Mouse (Mus musculus) limb, embryonic 14.5 days (tissue): Measurements from ENCODE around the gene Hist1h2ai. TPM values are rescaled to one million over a fixed set of nuclear protein-coding genes. Genes with fewer than 3 reads are reported as not detected.
"Not testable (repeated sequence)": the region's sequence is repeated elsewhere in the genome, so short reads cannot be mapped to it uniquely, and the experiment has no call there.

Source experiments
- ATAC-seq: fragments of 200-750 bp; cut with Nextera tagmentation; 2 replicates; pipeline ENCODE4 v1.8.0; 2017; ENCODE audit warnings: low read depth, moderate number of reproducible peaks, moderate TSS enrichment; ENCODE audit not compliant: low FRiP score
- DNase-seq: peaks from one replicate; pipeline ENCODE4 v3.0.0-alpha.2; 2015; ENCODE audit warnings: low spot score
- H3K27ac ChIP-seq: fragments of 300-500 bp; sonication (generic); replicated peaks from 2 replicates; pipeline ENCODE4 v1.5.1; 2014; ENCODE audit warnings: low read depth, mild to moderate bottlenecking, low read length, moderate library complexity, mixed read lengths
- H3K27me3 ChIP-seq: fragments of 300-500 bp; sonication (generic); 2 replicates; pipeline ENCODE4 v1.6.1; 2014; ENCODE audit warnings: low read length, mixed read lengths; ENCODE audit not compliant: control insufficient read depth, insufficient read depth
- H3K36me3 ChIP-seq: fragments of 300-500 bp; sonication (generic); 2 replicates; pipeline ENCODE4 v1.6.1; 2014; ENCODE audit warnings: mild to moderate bottlenecking, low read length, moderate library complexity, mixed read lengths; ENCODE audit not compliant: control insufficient read depth, insufficient read depth
- H3K4me1 ChIP-seq: fragments of 300-500 bp; sonication (generic); 2 replicates; pipeline ENCODE4 v1.6.1; 2014; ENCODE audit warnings: antibody characterized with exemption, low read length, mixed read lengths; ENCODE audit not compliant: control insufficient read depth, insufficient read depth
- H3K4me2 ChIP-seq: fragments of 300-500 bp; sonication (generic); replicated peaks from 2 replicates; pipeline ENCODE4 v1.6.1; 2014; ENCODE audit warnings: low read depth, mild to moderate bottlenecking, low read length, moderate library complexity; ENCODE audit not compliant: severe bottlenecking
- H3K4me3 ChIP-seq: fragments of 300-500 bp; sonication (generic); replicated peaks from 2 replicates; pipeline ENCODE4 v1.5.1; 2014; ENCODE audit warnings: low read length
- H3K9ac ChIP-seq: fragments of 300-500 bp; sonication (generic); 2 replicates; pipeline ENCODE4 v1.6.1; 2014; ENCODE audit warnings: mild to moderate bottlenecking, low read depth, low read length, moderate library complexity; ENCODE audit not compliant: severe bottlenecking
- H3K9me3 ChIP-seq: fragments of 300-500 bp; sonication (generic); 2 replicates; pipeline ENCODE4 v1.6.1; 2016; ENCODE audit warnings: low read length; ENCODE audit not compliant: control insufficient read depth
- POLR2A ChIP-seq: fragments of 200-500 bp; IDR thresholded peaks from 2 replicates; pipeline ENCODE4 v1.8.0; 2012; ENCODE audit warnings: inconsistent platforms, mild to moderate bottlenecking, moderate library complexity, borderline replicate concordance; ENCODE audit not compliant: insufficient read depth, insufficient read length; ENCODE audit errors: extremely low read depth
- WGBS: fragments of 180-500 bp; shearing (Covaris S2); extraction: QIAGEN DNeasy Blood & Tissue Kit; methylation state at CpG from one replicate; pipeline ENCODE4 v1.1.7; 2014; 5-methylcytosine and 5-hydroxymethylcytosine counted together
- polyA plus RNA-seq, 2 experiments: library from polyadenylated mRNA; depleted of rRNA in 1 of 2; stranded (reverse) in 1 of 2; unstranded in 1 of 2; fragments of >200 nt; fragmentation: Nextera tagmentation in 1 of 2; extraction: Ambion mirVana in 1 of 2; gene quantifications; 2 replicates each; pipeline versions ENCODE4 v1.2.1 to v1.2.3; 2012 to 2014

Hist1h2ai gene
- polyA plus RNA-seq, 2 experiments: 17.5 to 38.1 TPM

GRCm38 (mm10) chr13:21717397-21718357, 1.5 kb downstream of the Hist1h2ai start, which contains the start of gene Hist1h3h:
Gene Hist1h3h, plus strand, starts transcription at chr13:21717659.
- H3K27me3 ChIP-seq, H3K9me3 ChIP-seq, H3K36me3 ChIP-seq: not testable (repeated sequence)
- Histone ChIP-seq H3K9ac (peak within 1 kb of the TSS; percentile 68), H3K4me1 (peaks cover 26% of the 10 kb centered on the region), H3K27ac (peak within 1 kb of the TSS; percentile 93), H3K4me3 (peak within 1 kb of the TSS; percentile 42), H3K4me2 (peak within 1 kb of the TSS; percentile 79)
- ATAC-seq (peak; percentile 42), DNase-seq (peak; percentile 96)
- peak; percentile 72; the same call in 1 of the 2 replicates for TF ChIP-seq POLR2A
- 1% methylated on average over 25 of the region's 56 CpGs for WGBS

DNA sequence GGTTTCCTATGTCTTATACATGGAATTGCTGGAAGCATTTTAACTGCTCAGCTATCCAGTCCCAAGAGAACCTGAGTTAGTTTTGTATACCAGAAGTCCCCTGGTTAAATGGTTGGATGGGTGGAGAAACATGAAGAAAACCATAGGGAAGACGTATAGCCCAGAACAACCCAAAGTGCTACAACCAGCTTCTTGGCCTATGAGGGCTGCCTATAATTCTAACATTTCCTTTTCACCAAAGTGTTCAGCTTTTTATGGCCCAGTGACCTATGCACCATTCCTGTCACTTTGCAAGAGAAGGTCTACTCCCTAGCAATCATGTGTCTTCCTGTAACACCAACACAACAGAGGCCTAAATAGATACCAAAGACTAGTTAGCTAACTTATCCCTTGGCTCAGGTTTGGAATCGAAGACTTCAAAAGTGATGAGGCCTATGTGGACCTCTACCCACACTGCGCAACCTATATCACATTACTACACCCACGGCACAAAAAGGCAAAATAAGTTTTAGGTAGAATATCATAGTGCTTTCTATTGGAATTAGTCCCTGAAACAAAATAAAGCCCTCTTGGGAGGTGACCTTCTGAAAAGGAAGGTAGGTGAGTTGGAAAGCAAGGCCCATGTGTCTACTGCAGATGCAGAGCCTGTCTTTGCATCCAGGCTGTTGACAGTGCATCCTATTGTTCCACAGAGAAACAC, 2.3 kb downstream of the Hist1h2ai start:
- TF ChIP-seq POLR2A: peak; percentile 42; the same call in 1 of the 2 replicates
- Histone ChIP-seq H3K4me1 (peaks cover 27% of the 10 kb centered on the region), H3K36me3 (no peaks in the 10 kb centered on the region), H3K4me3 (peak overlapping the region; percentile 42), H3K9ac (peak overlapping the region; percentile 58), H3K9me3 (no peaks in the 10 kb centered on the region), H3K4me2 (peak overlapping the region; percentile 44), H3K27ac (peak overlapping the region; percentile 71), H3K27me3 (no peaks in the 10 kb centered on the region)
- 52% methylated on average over 4 of the region's 4 CpGs for WGBS
- ATAC-seq: no peak
- DNase-seq: peak; percentile 10

GRCm38 (mm10) chr13:21721107-21721756, 5.0 kb downstream of the Hist1h2ai start:
- ATAC-seq: 0 out of 2 replicates have a peak, but pooled peaks have one; percentile 0

DNA sequence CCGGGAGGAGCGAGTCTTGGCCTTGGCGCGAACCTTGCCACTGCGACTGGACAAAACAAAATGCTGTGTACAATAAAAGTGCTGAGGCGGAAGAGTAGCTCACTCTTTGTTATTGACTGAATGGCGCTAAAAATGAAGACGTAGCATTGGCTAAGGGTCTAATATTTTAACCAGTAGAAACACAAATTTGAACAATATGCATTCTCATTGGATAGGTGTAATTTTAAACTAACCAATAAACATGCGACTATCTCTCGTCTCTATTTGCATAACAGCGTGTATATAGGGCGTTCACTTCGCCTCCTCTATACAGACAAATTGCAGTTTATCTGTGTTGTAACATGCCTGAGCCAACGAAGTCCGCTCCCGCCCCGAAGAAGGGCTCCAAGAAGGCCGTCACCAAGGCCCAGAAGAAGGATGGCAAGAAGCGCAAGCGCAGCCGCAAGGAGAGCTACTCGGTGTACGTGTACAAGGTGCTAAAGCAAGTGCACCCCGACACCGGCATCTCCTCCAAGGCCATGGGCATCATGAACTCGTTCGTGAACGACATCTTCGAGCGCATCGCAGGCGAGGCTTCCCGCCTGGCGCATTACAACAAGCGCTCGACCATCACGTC, 5.6 kb downstream of the Hist1h2ai start, which contains the start of gene Hist1h2bm:
Hist1h2bm (plus strand) TSS at position 288 of the 616 bp plus-strand sequence.
- WGBS: under 1% methylated on average over 30 of the region's 37 CpGs
- peak within 1 kb of the TSS; percentile 54 for H3K4me2 ChIP-seq
- peak within 1 kb of the TSS; percentile 51 for H3K9ac ChIP-seq
- not testable (repeated sequence) for H3K36me3 ChIP-seq, H3K27me3 ChIP-seq, H3K9me3 ChIP-seq
- peak within 1 kb of the TSS; percentile 40 for H3K4me3 ChIP-seq
- DNase-seq (peak; percentile 97), ATAC-seq (peak; percentile 93)
- TF ChIP-seq POLR2A: peak; percentile 86; the same call in 1 of the 2 replicates
- peaks cover 20% of the 10 kb centered on the region for H3K4me1 ChIP-seq
- H3K27ac ChIP-seq: peak within 1 kb of the TSS; percentile 83

More at GRCm38 (mm10) chr13:21721107-21721756, 5.0 kb downstream of the Hist1h2ai start:
- peak overlapping the region; percentile 54 for H3K4me2 ChIP-seq
- 1% methylated on average over 18 of the region's 44 CpGs for WGBS
- not testable (repeated sequence) for H3K27me3 ChIP-seq, H3K9me3 ChIP-seq, H3K36me3 ChIP-seq
- H3K27ac ChIP-seq: peak overlapping the region; percentile 83
- H3K4me1 ChIP-seq: peaks cover 20% of the 10 kb centered on the region
- DNase-seq: peak; percentile 6
- 0 out of 2 replicates have a peak, but pooled peaks have one; percentile 13 for TF ChIP-seq POLR2A
- H3K9ac ChIP-seq: peak overlapping the region; percentile 51
- H3K4me3 ChIP-seq: peak overlapping the region; percentile 40
